Mouse (Mus musculus): ENCODE results near the gene Tmem219. TPM values are rescaled to one million over a fixed set of nuclear protein-coding genes. Genes with fewer than 3 reads are reported as not detected.

Gene Tmem219
- polyA plus RNA-seq, 1 experiment: not detected

DNA sequence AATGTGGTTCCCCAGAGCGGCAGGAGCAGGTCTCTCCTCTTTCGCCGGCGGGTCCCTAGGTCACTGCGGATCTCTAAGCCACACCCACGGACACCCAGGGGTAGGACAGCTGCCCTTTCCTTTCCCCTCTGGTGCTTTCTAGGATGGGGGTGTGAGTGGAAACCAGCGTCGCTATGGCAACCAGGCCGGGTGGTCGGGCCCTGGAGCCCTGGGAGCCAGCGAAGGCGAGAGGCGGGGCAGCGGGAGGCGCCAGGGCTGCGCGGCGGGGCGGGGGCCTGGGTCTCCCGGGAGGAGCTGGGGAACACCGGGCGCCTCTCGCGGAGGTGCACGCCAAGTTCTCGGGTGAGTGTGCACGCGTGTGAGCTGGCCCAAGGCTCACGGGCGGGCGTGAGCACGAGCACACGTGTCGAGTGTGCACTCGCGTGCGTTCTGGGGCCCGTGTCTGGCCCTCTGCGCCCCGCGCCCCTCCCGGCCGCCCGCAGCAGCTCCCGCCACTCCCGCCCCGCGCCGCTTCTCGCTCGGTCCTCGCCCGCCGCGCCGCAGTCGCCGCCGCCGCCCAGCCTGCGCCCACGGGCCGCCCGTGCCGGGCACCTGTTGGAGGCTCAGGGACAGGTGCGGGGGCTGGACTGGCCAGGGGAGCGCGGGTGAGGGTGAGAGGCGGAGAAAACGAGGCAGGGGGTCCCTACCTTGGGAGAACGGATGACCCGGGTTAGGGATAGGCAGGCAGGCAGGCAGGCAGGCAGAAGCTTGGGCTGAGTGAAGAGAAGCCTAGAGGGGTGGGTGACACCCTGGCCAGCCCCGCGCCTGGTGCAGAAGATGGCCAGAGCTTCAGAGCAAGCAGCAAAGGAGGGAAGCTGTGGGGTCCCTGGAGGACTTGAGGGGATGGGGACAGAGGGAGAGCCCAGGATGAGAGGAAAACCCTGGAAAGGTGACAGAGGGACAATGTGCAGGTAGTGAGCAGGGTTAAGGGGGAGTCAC is 75.0 kb downstream of the Tmem219 start:
- peak overlapping the region; percentile 31; the same call in 1 of the 2 replicates for H3K27ac ChIP-seq (ENCODE audit: insufficient read depth, low read depth, low read length)
- WGBS: 2% methylated on average over 73 of the region's 74 CpGs
- peaks cover 24% of the 10 kb centered on the region for H3K4me1 ChIP-seq (ENCODE audit: control insufficient read depth, insufficient read depth, low read length)
- TF ChIP-seq CTCF (IDR thresholded peaks at IDR 0.05; ENCODE audit: insufficient read depth, low read depth, low read length) (no peak), POLR2A (IDR thresholded peaks at IDR 0.05; ENCODE audit: insufficient read depth, low read depth, low read length) (no peak)
- H3K4me3 ChIP-seq (ENCODE audit: insufficient read depth, low read depth, low read length): peak overlapping the region; percentile 68

DNA sequence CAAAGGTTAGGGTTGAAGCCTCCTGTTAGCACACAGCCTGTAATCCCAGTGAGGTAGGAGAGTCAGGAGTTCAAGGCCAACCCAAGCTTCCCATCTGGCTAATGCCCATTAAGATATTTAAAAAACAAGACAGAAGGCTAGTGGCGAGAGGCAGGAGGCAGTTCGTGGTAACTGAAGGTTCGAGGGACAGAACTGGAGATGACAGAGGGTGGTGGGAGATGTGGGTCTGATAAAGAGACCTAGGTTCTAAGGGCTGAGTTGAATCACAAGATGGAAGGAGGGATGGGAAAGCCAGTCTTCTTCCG is 75.6 kb downstream of the Tmem219 start, which contains the start of gene Doc2a:
TSS of gene Doc2a (plus strand) at position 301 of the 305 bp plus-strand sequence.
- H3K27ac ChIP-seq (ENCODE audit: insufficient read depth, low read depth, low read length): peak within 1 kb of the TSS; percentile 31; the same call in 1 of the 2 replicates
- peak within 1 kb of the TSS; percentile 68 for H3K4me3 ChIP-seq (ENCODE audit: insufficient read depth, low read depth, low read length)
- 50% methylated on average over 4 of the region's 4 CpGs for WGBS
- TF ChIP-seq POLR2A (IDR thresholded peaks at IDR 0.05; ENCODE audit: insufficient read depth, low read depth, low read length) (no peak), CTCF (IDR thresholded peaks at IDR 0.05; ENCODE audit: insufficient read depth, low read depth, low read length) (no peak)
- H3K4me1 ChIP-seq (ENCODE audit: control insufficient read depth, insufficient read depth, low read length): peaks cover 24% of the 10 kb centered on the region

GRCm38 (mm10) chr7:126845516-126845915 is 77.2 kb downstream of the Tmem219 start:
- Histone ChIP-seq H3K27ac (ENCODE audit: insufficient read depth, low read depth, low read length) (no peak overlapping the region), H3K4me3 (ENCODE audit: insufficient read depth, low read depth, low read length) (no peak overlapping the region), H3K4me1 (ENCODE audit: control insufficient read depth, insufficient read depth, low read length) (peaks cover 24% of the 10 kb centered on the region)
- 42% methylated on average over 2 of the region's 2 CpGs for WGBS
- TF ChIP-seq POLR2A (IDR thresholded peaks at IDR 0.05; ENCODE audit: insufficient read depth, low read depth, low read length): no peak
- TF ChIP-seq CTCF (IDR thresholded peaks at IDR 0.05; ENCODE audit: insufficient read depth, low read depth, low read length): no peak

GRCm38 (mm10) chr7:126843276-126843675 is 79.4 kb downstream of the Tmem219 start:
- H3K4me1 ChIP-seq (ENCODE audit: control insufficient read depth, insufficient read depth, low read length): peaks cover 15% of the 10 kb centered on the region
- WGBS: 58% methylated on average over 9 of the region's 9 CpGs
- H3K27ac ChIP-seq (ENCODE audit: insufficient read depth, low read depth, low read length): peak overlapping the region; percentile 6
- TF ChIP-seq POLR2A (IDR thresholded peaks at IDR 0.05; ENCODE audit: insufficient read depth, low read depth, low read length): no peak
- no peak for TF ChIP-seq CTCF (IDR thresholded peaks at IDR 0.05; ENCODE audit: insufficient read depth, low read depth, low read length)
- no peak overlapping the region for H3K4me3 ChIP-seq (ENCODE audit: insufficient read depth, low read depth, low read length)

Other genes starting within 250 kb of the Tmem219 start
- gene Sult1a1, start 246.5 kb downstream of the Tmem219 start, polyA plus RNA-seq (2012; ENCODE audit: insufficient read depth, insufficient read length, low replicate concordance, missing spikeins): not detected in 2 replicates
- not detected in 2 replicates for gene Bola2, start 227.5 kb downstream of the Tmem219 start, polyA plus RNA-seq (2012; ENCODE audit: insufficient read depth, insufficient read length, low replicate concordance, missing spikeins)
- not detected in 2 replicates for gene Slx1b, start 227.1 kb downstream of the Tmem219 start, polyA plus RNA-seq (2012; ENCODE audit: insufficient read depth, insufficient read length, low replicate concordance, missing spikeins)
- gene Coro1a, start 215.1 kb downstream of the Tmem219 start, polyA plus RNA-seq (2012; ENCODE audit: insufficient read depth, insufficient read length, low replicate concordance, missing spikeins): 309 and 598 TPM in 2 replicates
- gene Mapk3, start 163.3 kb downstream of the Tmem219 start, polyA plus RNA-seq (2012; ENCODE audit: insufficient read depth, insufficient read length, low replicate concordance, missing spikeins): 208 and 343 TPM in 2 replicates
- not detected in 2 replicates for gene Gdpd3, start 156.6 kb downstream of the Tmem219 start, polyA plus RNA-seq (2012; ENCODE audit: insufficient read depth, insufficient read length, low replicate concordance, missing spikeins)
- gene Ypel3, start 146.0 kb downstream of the Tmem219 start, polyA plus RNA-seq (2012; ENCODE audit: insufficient read depth, insufficient read length, low replicate concordance, missing spikeins): not detected in 2 replicates
- not detected in 2 replicates for gene Tbx6, start 141.4 kb downstream of the Tmem219 start, polyA plus RNA-seq (2012; ENCODE audit: insufficient read depth, insufficient read length, low replicate concordance, missing spikeins)
- gene Ppp4c, start 130.4 kb downstream of the Tmem219 start, polyA plus RNA-seq (2012; ENCODE audit: insufficient read depth, insufficient read length, low replicate concordance, missing spikeins): not detected in 2 replicates
- gene Fam57b, start 125.2 kb downstream of the Tmem219 start, polyA plus RNA-seq (2012; ENCODE audit: insufficient read depth, insufficient read length, low replicate concordance, missing spikeins): not detected in 2 replicates
- gene 4930451I11Rik, start 91.3 kb downstream of the Tmem219 start, polyA plus RNA-seq (2012; ENCODE audit: insufficient read depth, insufficient read length, low replicate concordance, missing spikeins): not detected in 2 replicates
- not detected in 2 replicates for gene Doc2a, start 75.5 kb downstream of the Tmem219 start, polyA plus RNA-seq (2012; ENCODE audit: insufficient read depth, insufficient read length, low replicate concordance, missing spikeins)
- gene Hirip3, start 60.9 kb downstream of the Tmem219 start, polyA plus RNA-seq (2012; ENCODE audit: insufficient read depth, insufficient read length, low replicate concordance, missing spikeins): not detected in 2 replicates
- gene Ino80e, start 60.5 kb downstream of the Tmem219 start, polyA plus RNA-seq (2012; ENCODE audit: insufficient read depth, insufficient read length, low replicate concordance, missing spikeins): not detected in 2 replicates
- not detected in 2 replicates for gene Taok2, start 38.2 kb downstream of the Tmem219 start, polyA plus RNA-seq (2012; ENCODE audit: insufficient read depth, insufficient read length, low replicate concordance, missing spikeins)
- gene Kctd13, start 6.0 kb upstream of the Tmem219 start, polyA plus RNA-seq (2012; ENCODE audit: insufficient read depth, insufficient read length, low replicate concordance, missing spikeins): not detected in 2 replicates
- gene Asphd1, start 26.7 kb upstream of the Tmem219 start, polyA plus RNA-seq (2012; ENCODE audit: insufficient read depth, insufficient read length, low replicate concordance, missing spikeins): not detected in 2 replicates
- not detected in 2 replicates for gene Sez6l2, start 27.6 kb upstream of the Tmem219 start, polyA plus RNA-seq (2012; ENCODE audit: insufficient read depth, insufficient read length, low replicate concordance, missing spikeins)
- gene Cdipt, start 53.0 kb upstream of the Tmem219 start, polyA plus RNA-seq (2012; ENCODE audit: insufficient read depth, insufficient read length, low replicate concordance, missing spikeins): 241 TPM in 1 of 2 replicates, not detected in the other
- not detected in 2 replicates for gene Cdiptos, start 53.2 kb upstream of the Tmem219 start, polyA plus RNA-seq (2012; ENCODE audit: insufficient read depth, insufficient read length, low replicate concordance, missing spikeins)
- not detected in 2 replicates for gene Mvp, start 91.7 kb upstream of the Tmem219 start, polyA plus RNA-seq (2012; ENCODE audit: insufficient read depth, insufficient read length, low replicate concordance, missing spikeins)
- not detected in 2 replicates for gene Pagr1b, start 93.6 kb upstream of the Tmem219 start, polyA plus RNA-seq (2012; ENCODE audit: insufficient read depth, insufficient read length, low replicate concordance, missing spikeins)
- not detected in 2 replicates for gene Pagr1a, start 94.4 kb upstream of the Tmem219 start, polyA plus RNA-seq (2012; ENCODE audit: insufficient read depth, insufficient read length, low replicate concordance, missing spikeins)
- gene Gm42742, start 98.2 kb upstream of the Tmem219 start, polyA plus RNA-seq (2012; ENCODE audit: insufficient read depth, insufficient read length, low replicate concordance, missing spikeins): not detected in 2 replicates
- not detected in 2 replicates for gene Prrt2, start 98.3 kb upstream of the Tmem219 start, polyA plus RNA-seq (2012; ENCODE audit: insufficient read depth, insufficient read length, low replicate concordance, missing spikeins)
- 437 and 572 TPM in 2 replicates for gene Maz, start 104.1 kb upstream of the Tmem219 start, polyA plus RNA-seq (2012; ENCODE audit: insufficient read depth, insufficient read length, low replicate concordance, missing spikeins)
- not detected in 2 replicates for gene Kif22, start 119.6 kb upstream of the Tmem219 start, polyA plus RNA-seq (2012; ENCODE audit: insufficient read depth, insufficient read length, low replicate concordance, missing spikeins)
- not detected in 2 replicates for gene Zg16, start 164.4 kb upstream of the Tmem219 start, polyA plus RNA-seq (2012; ENCODE audit: insufficient read depth, insufficient read length, low replicate concordance, missing spikeins)
- not detected in 2 replicates for gene AI467606, start 168.4 kb upstream of the Tmem219 start, polyA plus RNA-seq (2012; ENCODE audit: insufficient read depth, insufficient read length, low replicate concordance, missing spikeins)
- gene Qprt, start 199.3 kb upstream of the Tmem219 start, polyA plus RNA-seq (2012; ENCODE audit: insufficient read depth, insufficient read length, low replicate concordance, missing spikeins): not detected in 2 replicates
- gene Spn, start 214.9 kb upstream of the Tmem219 start, polyA plus RNA-seq (2012; ENCODE audit: insufficient read depth, insufficient read length, low replicate concordance, missing spikeins): not detected in 2 replicates